Mouse (Mus musculus): ENCODE measurements at regions not wholly inside any gene's neighbourhood (a gene's known extent, or its start where the extent isn't known, plus 50 kb on each side); places are given as distances from the start of the nearest gene placed in this dataset.

DNA sequence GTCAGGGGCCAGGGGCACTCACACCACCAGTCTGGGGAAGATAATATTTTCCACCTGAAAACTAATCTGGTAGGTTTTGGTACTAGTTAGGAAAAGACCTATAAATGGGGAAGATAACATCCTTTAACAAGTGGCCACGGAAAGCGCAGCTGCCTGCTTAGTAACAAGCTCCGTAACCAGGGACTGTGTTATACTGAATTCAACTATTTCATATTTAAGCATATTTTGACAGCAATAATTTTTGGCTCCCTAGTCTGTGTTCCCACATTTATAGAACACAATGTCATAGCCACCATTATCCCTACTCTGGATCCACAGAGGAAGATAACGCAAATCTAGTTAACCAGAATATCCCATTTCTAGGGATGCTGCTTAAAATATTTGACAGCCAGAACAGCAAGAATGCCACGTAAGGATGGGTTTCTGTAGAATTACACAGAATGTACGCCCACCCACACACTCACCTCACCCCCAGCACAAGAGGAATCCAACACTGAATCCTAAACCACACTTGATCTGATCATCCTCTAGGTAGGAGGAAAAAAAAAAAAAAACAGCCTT, 128.7 kb upstream of the Setmar start:
- no peak overlapping the region for H3K4me3 ChIP-seq (ENCODE audit: low read depth, low read length)
- no peaks in the 10 kb centered on the region for H3K9me3 ChIP-seq (replicated peaks; ENCODE audit: control insufficient read depth, low read length)
- H3K9ac ChIP-seq (replicated peaks; ENCODE audit: low read length), result no peak overlapping the region
- no peak overlapping the region for H3K27ac ChIP-seq (replicated peaks; ENCODE audit: low read depth, low read length)
- DNase-seq (ENCODE audit: low spot score) (no peak), ATAC-seq (replicated peaks; ENCODE audit: insufficient number of reproducible peaks, low FRiP score, low TSS enrichment, low read depth) (no peak)
- 91% methylated on average over 6 of the region's 6 CpGs for WGBS
- H3K27me3 ChIP-seq (ENCODE audit: control insufficient read depth, insufficient read depth, low read length), result no peaks in the 10 kb centered on the region
- no peaks in the 10 kb centered on the region for H3K36me3 ChIP-seq (replicated peaks; ENCODE audit: control insufficient read depth, insufficient read depth, low read depth, low read length)
- H3K4me1 ChIP-seq (ENCODE audit: control insufficient read depth, insufficient read depth, low read length), result no peaks in the 10 kb centered on the region
- no peak overlapping the region for H3K4me2 ChIP-seq (ENCODE audit: low read depth, low read length)

DNA sequence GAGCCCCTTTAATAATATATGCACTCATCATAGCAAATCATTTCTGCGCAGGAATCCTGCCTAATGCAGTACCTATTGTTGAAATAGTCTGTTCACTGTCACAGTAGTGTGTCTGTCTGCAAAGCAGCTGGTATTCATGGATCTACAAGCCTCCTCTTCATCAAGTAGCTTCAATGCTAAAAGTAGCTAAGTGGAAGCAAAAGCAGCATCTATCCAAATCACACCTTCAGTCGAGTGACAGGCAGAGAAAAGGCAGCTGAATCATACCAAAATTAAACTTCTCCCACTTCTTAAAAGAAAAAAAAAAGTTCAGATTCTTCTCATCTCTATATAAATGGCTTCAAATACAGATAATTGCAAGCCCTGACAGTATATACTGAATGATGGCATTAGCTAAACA, 96.2 kb upstream of the Setmar start:
- DNase-seq (ENCODE audit: low spot score) (no peak), ATAC-seq (replicated peaks; ENCODE audit: insufficient number of reproducible peaks, low FRiP score, low TSS enrichment, low read depth) (no peak)
- H3K27me3 ChIP-seq (ENCODE audit: control insufficient read depth, insufficient read depth, low read length), result no peaks in the 10 kb centered on the region
- H3K27ac ChIP-seq (replicated peaks; ENCODE audit: low read depth, low read length), result no peak overlapping the region
- no peaks in the 10 kb centered on the region for H3K36me3 ChIP-seq (replicated peaks; ENCODE audit: control insufficient read depth, insufficient read depth, low read depth, low read length)
- H3K4me3 ChIP-seq (ENCODE audit: low read depth, low read length), result no peak overlapping the region
- 77% methylated on average over 2 of the region's 2 CpGs for WGBS
- no peaks in the 10 kb centered on the region for H3K4me1 ChIP-seq (ENCODE audit: control insufficient read depth, insufficient read depth, low read length)
- H3K9ac ChIP-seq (replicated peaks; ENCODE audit: low read length), result no peak overlapping the region
- no peak overlapping the region for H3K4me2 ChIP-seq (ENCODE audit: low read depth, low read length)
- H3K9me3 ChIP-seq (replicated peaks; ENCODE audit: control insufficient read depth, low read length), result no peaks in the 10 kb centered on the region

DNA sequence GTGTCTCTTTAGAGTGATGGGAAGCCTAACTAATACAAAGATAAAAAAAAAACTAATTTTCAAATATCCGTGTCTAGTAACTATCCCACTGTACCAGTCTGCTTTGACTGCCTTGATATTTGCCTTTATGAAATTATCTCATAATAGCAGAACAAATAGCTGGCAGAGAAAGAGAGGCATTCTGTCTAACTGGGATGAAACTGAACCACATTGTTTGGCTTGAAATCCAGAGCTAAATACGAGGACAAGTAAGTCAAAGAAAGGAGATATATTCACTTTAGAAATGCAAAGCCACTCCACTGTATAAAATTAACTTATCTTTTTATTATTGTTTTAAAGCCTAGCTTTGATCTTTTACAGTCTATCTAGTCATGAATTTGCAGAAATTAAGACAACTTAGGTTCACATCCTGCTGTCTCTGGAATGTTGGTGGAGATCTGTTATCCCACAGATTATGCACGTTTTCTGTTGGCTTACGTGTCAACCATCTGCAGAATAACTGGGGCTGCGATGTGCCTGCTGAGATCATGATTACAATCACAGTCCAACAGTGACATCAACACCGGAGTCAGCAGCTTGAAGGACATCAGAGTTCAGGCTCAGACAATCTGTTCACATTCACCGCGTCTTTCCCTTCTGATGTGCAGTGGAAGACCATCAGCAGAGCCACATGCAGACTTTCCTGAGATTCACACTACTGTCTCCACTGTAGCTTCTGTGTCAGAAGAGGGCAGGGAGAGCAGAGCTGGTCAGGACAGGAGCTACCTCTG, 65.7 kb upstream of the Setmar start:
- WGBS, result 88% methylated on average over 8 of the region's 8 CpGs
- ATAC-seq (replicated peaks; ENCODE audit: insufficient number of reproducible peaks, low FRiP score, low TSS enrichment, low read depth), result no peak
- H3K9ac ChIP-seq (replicated peaks; ENCODE audit: low read length), result no peak overlapping the region

DNA sequence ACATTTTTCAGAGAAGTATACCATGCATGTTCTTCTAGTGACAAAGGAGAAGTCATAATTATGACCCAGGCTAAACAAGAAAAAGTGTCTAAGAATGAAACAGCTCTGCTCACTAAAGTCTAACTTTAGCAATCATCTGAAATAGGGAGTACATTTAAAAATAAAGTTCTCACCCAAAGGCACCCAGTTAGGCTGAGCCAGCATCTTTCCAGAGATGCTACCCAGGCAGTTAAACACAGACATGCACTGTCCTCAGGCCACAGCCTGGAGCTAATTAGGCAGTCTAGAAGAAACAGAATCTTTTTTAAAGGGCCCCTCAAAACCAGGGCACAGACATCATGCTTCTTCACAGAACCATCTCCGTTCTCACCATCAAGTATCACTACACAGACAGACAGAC, 61.6 kb upstream of the Setmar start:
- no peak overlapping the region for H3K9ac ChIP-seq (replicated peaks; ENCODE audit: low read length)
- H3K36me3 ChIP-seq (replicated peaks; ENCODE audit: control insufficient read depth, insufficient read depth, low read depth, low read length), result no peaks in the 10 kb centered on the region
- ATAC-seq (replicated peaks; ENCODE audit: insufficient number of reproducible peaks, low FRiP score, low TSS enrichment, low read depth), result no peak
- H3K4me3 ChIP-seq (ENCODE audit: low read depth, low read length), result no peak overlapping the region
- H3K9me3 ChIP-seq (replicated peaks; ENCODE audit: control insufficient read depth, low read length), result no peaks in the 10 kb centered on the region
- H3K4me2 ChIP-seq (ENCODE audit: low read depth, low read length), result no peak overlapping the region
- no peak for DNase-seq (ENCODE audit: low spot score)
- WGBS, result 80% methylated on average over 1 of the region's 1 CpGs
- no peaks in the 10 kb centered on the region for H3K27me3 ChIP-seq (ENCODE audit: control insufficient read depth, insufficient read depth, low read length)
- no peak overlapping the region for H3K27ac ChIP-seq (replicated peaks; ENCODE audit: low read depth, low read length)
- no peaks in the 10 kb centered on the region for H3K4me1 ChIP-seq (ENCODE audit: control insufficient read depth, insufficient read depth, low read length)

More for the DNA sequence above, 65.7 kb upstream of the Setmar start:
- Histone ChIP-seq H3K27me3 (ENCODE audit: control insufficient read depth, insufficient read depth, low read length) (no peaks in the 10 kb centered on the region), H3K9me3 (replicated peaks; ENCODE audit: control insufficient read depth, low read length) (no peaks in the 10 kb centered on the region), H3K4me2 (ENCODE audit: low read depth, low read length) (no peak overlapping the region), H3K27ac (replicated peaks; ENCODE audit: low read depth, low read length) (no peak overlapping the region), H3K4me3 (ENCODE audit: low read depth, low read length) (no peak overlapping the region), H3K4me1 (ENCODE audit: control insufficient read depth, insufficient read depth, low read length) (no peaks in the 10 kb centered on the region), H3K36me3 (replicated peaks; ENCODE audit: control insufficient read depth, insufficient read depth, low read depth, low read length) (no peaks in the 10 kb centered on the region)
- no peak for DNase-seq (ENCODE audit: low spot score)

DNA sequence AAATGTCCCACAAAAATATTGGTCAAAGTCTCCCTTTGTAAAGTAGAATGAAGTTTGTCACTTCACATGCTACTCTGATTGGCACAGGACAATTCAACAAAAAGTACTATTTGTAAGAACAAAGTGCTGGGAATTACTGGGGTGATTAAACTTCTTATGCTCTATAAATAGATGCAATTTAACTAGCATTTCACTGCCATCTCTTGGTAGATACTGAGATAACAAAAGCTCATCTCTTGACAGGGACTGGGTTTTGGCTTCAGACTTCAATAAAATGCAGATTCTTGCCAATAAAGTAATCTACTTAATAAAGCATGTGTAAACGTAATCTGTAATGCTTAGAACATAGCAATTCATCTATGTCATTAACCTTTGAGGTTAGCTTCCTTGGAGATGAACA, 56.5 kb upstream of the Setmar start:
- H3K4me3 ChIP-seq (ENCODE audit: low read depth, low read length), result no peak overlapping the region

More for the DNA sequence above, 56.5 kb upstream of the Setmar start:
- DNase-seq (ENCODE audit: low spot score) (no peak), ATAC-seq (replicated peaks; ENCODE audit: insufficient number of reproducible peaks, low FRiP score, low TSS enrichment, low read depth) (no peak)
- no peak overlapping the region for H3K4me2 ChIP-seq (ENCODE audit: low read depth, low read length)
- no peaks in the 10 kb centered on the region for H3K36me3 ChIP-seq (replicated peaks; ENCODE audit: control insufficient read depth, insufficient read depth, low read depth, low read length)
- no peak overlapping the region for H3K9ac ChIP-seq (replicated peaks; ENCODE audit: low read length)
- H3K4me1 ChIP-seq (ENCODE audit: control insufficient read depth, insufficient read depth, low read length), result no peaks in the 10 kb centered on the region
- WGBS, result 55% methylated on average over 1 of the region's 1 CpGs
- no peak overlapping the region for H3K27ac ChIP-seq (replicated peaks; ENCODE audit: low read depth, low read length)
- H3K27me3 ChIP-seq (ENCODE audit: control insufficient read depth, insufficient read depth, low read length), result no peaks in the 10 kb centered on the region
- no peaks in the 10 kb centered on the region for H3K9me3 ChIP-seq (replicated peaks; ENCODE audit: control insufficient read depth, low read length)

All from embryonic facial prominence, embryonic 11.5 days (tissue).